Mouse (Mus musculus) midbrain, embryonic 13.5 days (tissue): ENCODE measurements around the gene Lmo7. TPM values are rescaled to one million over a fixed set of nuclear protein-coding genes. Genes with fewer than 3 reads are reported as not detected.

Source experiments
- ATAC-seq: fragments of 200-750 bp; cut with Nextera tagmentation; 2 replicates; pipeline ENCODE4 v1.8.0; 2017; ENCODE audit warnings: mild to moderate bottlenecking, moderate TSS enrichment, moderate library complexity
- H3K27ac ChIP-seq: fragments of 300-500 bp; sonication (generic); 2 replicates; pipeline ENCODE4 v1.5.1; 2015; ENCODE audit warnings: inconsistent platforms, mild to moderate bottlenecking, moderate library complexity
- H3K27me3 ChIP-seq: fragments of 300-500 bp; sonication (generic); 2 replicates; pipeline ENCODE4 v1.6.1; 2015; ENCODE audit warnings: mild to moderate bottlenecking, inconsistent platforms
- H3K36me3 ChIP-seq: fragments of 300-500 bp; sonication (generic); 2 replicates; pipeline ENCODE4 v1.6.1; 2015; ENCODE audit warnings: mild to moderate bottlenecking, inconsistent platforms
- H3K4me1 ChIP-seq: fragments of 300-500 bp; sonication (generic); replicated peaks from 2 replicates; pipeline ENCODE4 v1.6.1; 2015; ENCODE audit warnings: inconsistent platforms
- H3K4me2 ChIP-seq: fragments of 300-500 bp; sonication (generic); replicated peaks from 2 replicates; pipeline ENCODE4 v1.6.1; 2015; ENCODE audit warnings: moderate library complexity, mild to moderate bottlenecking, inconsistent platforms
- H3K4me3 ChIP-seq: fragments of 300-500 bp; sonication (generic); replicated peaks from 2 replicates; pipeline ENCODE4 v1.5.1; 2015; ENCODE audit warnings: mild to moderate bottlenecking, inconsistent platforms
- H3K9ac ChIP-seq: fragments of 300-500 bp; sonication (generic); replicated peaks from 2 replicates; pipeline ENCODE4 v1.6.1; 2015; ENCODE audit warnings: mild to moderate bottlenecking, inconsistent platforms
- H3K9me3 ChIP-seq: fragments of 300-500 bp; sonication (generic); 2 replicates; pipeline ENCODE4 v1.6.1; 2016; ENCODE audit warnings: mild to moderate bottlenecking, inconsistent platforms
- WGBS: fragments of 180-500 bp; shearing (Covaris S2); methylation state at CpG from one replicate; pipeline ENCODE4 v1.1.7; 2015; 5-methylcytosine and 5-hydroxymethylcytosine counted together
- polyA plus RNA-seq: library from polyadenylated mRNA; unstranded; fragments of >200 nt; fragmentation: Nextera tagmentation; extraction: Ambion mirVana; gene quantifications from 2 replicates; pipeline ENCODE4 v1.2.1, GENCODE M21; 2015

Gene Lmo7
- polyA plus RNA-seq, 1 experiment from 2014 or later, result 1.1 TPM

DNA sequence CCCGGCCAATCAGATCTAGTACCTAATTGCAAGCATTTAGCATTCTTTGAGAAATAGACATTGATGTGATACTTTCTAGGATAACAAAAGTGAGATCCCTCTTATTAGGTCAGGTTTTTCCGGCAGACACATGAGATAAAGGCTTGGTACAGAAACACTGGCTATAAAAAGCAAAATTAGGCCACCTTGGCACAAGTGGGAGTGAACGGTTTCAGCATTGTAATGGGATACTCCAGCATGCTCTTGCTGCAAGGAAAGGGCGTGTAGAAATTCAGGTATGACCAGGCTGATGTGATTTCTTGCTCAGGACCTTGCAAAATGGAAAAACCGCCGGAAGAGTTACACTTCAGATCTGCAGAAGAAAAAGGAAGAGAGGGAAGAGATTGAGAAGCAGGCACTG is 168.5 kb downstream of the Lmo7 start:
- H3K9me3 ChIP-seq, result no peaks in the 10 kb centered on the region
- no peak for ATAC-seq
- H3K4me1 ChIP-seq, result no peaks in the 10 kb centered on the region
- H3K4me3 ChIP-seq, result no peak overlapping the region
- H3K27me3 ChIP-seq, result no peaks in the 10 kb centered on the region
- H3K36me3 ChIP-seq, result no peaks in the 10 kb centered on the region
- no peak overlapping the region for H3K27ac ChIP-seq
- no peak overlapping the region for H3K9ac ChIP-seq
- H3K4me2 ChIP-seq, result no peak overlapping the region
- 93% methylated on average over 6 of the region's 6 CpGs for WGBS

DNA sequence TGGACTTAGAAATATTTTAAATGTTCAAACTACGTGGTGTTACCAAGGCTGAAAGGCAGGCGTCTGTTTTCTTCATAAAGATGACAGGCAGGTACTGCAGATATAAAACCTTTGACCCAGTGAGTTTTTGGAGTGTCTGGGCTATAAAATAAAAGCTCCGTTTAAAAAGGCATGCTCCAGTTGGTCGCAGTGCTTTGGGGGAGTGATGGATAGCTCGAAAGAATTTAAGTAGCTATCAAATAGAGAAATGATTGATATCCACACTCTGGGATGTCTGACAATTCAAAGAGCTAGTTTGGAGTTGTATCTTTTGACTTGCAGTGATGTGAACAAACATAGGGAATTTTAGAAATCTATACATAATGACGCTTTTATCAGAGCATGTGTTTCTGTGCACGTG is 171.7 kb downstream of the Lmo7 start:
- Histone ChIP-seq H3K9ac (no peak overlapping the region), H3K9me3 (no peaks in the 10 kb centered on the region), H3K4me1 (no peaks in the 10 kb centered on the region), H3K4me3 (no peak overlapping the region), H3K4me2 (no peak overlapping the region), H3K36me3 (no peaks in the 10 kb centered on the region), H3K27me3 (no peaks in the 10 kb centered on the region), H3K27ac (no peak overlapping the region)
- ATAC-seq, result no peak
- 88% methylated on average over 7 of the region's 7 CpGs for WGBS

DNA sequence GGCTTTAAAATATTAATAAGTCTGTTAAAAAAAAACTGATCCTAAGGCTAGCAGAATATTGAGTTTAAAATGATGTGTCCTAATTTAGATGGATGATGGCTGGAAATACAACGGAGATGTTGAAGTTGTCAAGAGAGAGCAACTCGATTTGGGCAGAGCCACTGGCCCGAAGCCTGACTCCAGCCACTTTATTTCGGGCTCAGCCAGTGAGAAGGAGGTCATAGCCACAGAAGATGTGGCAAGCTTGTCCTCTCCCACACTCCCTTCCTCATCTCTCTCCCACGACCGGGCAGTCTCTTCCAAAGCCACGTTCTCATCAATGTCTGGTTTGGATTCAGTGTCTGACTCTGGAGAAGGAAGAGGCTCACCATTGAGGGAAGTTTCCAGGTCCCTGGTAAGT is 172.2 kb downstream of the Lmo7 start:
- Histone ChIP-seq H3K36me3 (no peaks in the 10 kb centered on the region), H3K4me3 (no peak overlapping the region), H3K27me3 (no peaks in the 10 kb centered on the region), H3K4me1 (no peaks in the 10 kb centered on the region), H3K27ac (no peak overlapping the region), H3K4me2 (no peak overlapping the region), H3K9me3 (no peaks in the 10 kb centered on the region), H3K9ac (no peak overlapping the region)
- ATAC-seq, result no peak
- WGBS, result 94% methylated on average over 7 of the region's 7 CpGs

DNA sequence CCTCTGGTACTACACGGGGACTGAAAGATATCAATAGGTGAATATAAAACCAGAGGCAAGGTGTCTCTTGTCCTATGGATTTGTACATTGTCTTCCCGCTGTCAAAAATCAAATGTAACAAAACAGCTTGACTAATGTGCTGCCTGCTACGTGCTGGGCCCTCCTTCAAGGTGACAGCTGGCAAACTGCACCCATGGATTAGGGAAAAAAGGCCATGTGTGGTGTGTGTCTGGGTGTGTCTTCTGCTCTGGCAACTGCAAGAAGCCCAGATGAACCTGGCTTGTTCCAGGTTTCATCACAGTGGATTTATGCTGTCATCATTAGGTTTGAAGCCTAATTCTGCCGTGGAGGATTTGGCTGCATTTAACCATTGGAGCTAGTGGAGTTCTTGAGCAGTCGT is 174.0 kb downstream of the Lmo7 start:
- Histone ChIP-seq H3K4me2 (no peak overlapping the region), H3K36me3 (no peaks in the 10 kb centered on the region), H3K4me3 (no peak overlapping the region), H3K4me1 (no peaks in the 10 kb centered on the region), H3K27ac (no peak overlapping the region), H3K9ac (no peak overlapping the region), H3K9me3 (no peaks in the 10 kb centered on the region), H3K27me3 (no peaks in the 10 kb centered on the region)
- WGBS, result 81% methylated on average over 5 of the region's 5 CpGs
- ATAC-seq, result no peak

DNA sequence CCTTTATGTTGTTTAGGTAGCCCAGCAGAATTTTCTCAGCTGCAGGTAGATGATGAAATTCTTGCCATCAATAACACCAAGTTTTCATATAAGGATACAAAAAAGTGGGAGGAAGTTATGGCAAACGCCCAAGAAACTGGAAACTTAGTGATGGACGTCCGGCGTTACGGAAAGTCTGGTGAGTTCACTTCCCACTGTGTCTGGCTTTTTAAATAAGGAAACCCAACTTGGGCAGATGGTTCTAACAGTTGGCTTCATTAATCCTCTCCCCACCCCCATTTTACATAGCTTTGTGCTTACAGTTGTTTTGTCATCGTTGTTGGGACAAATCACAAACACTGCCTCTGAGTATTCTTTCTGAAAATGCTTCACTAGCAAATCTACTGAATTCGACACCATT is 182.2 kb downstream of the Lmo7 start:
- H3K9me3 ChIP-seq, result no peaks in the 10 kb centered on the region
- no peaks in the 10 kb centered on the region for H3K27me3 ChIP-seq
- ATAC-seq, result no peak
- WGBS, result 89% methylated on average over 7 of the region's 7 CpGs
- H3K4me2 ChIP-seq, result no peak overlapping the region
- H3K27ac ChIP-seq, result no peak overlapping the region
- H3K4me3 ChIP-seq, result no peak overlapping the region
- H3K36me3 ChIP-seq, result no peaks in the 10 kb centered on the region
- H3K4me1 ChIP-seq, result no peaks in the 10 kb centered on the region
- H3K9ac ChIP-seq, result no peak overlapping the region

DNA sequence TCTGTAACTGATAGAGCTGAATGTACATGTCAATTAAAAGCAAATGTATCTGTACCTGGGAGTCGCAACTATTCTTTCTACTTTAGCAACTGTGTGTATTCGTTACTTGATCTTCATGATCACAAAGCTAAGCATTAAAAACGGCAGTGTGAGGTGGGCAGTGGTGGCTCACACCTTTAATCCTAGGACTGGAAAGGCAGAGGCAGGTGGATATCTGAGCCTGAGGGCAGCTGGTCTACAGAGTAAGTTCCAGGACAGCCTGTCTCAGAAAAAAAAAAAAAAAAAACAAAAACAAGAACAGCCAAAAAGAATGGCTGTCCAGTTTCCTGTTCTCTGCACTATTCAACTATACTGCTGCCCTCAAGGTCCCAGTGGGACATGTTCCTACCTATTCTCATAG is 182.6 kb downstream of the Lmo7 start:
- Histone ChIP-seq H3K4me3 (no peak overlapping the region), H3K9me3 (no peaks in the 10 kb centered on the region), H3K27me3 (no peaks in the 10 kb centered on the region), H3K4me2 (no peak overlapping the region), H3K36me3 (no peaks in the 10 kb centered on the region), H3K9ac (no peak overlapping the region), H3K27ac (no peak overlapping the region), H3K4me1 (no peaks in the 10 kb centered on the region)
- ATAC-seq, result no peak
- WGBS, result 90% methylated on average over 3 of the region's 3 CpGs

DNA sequence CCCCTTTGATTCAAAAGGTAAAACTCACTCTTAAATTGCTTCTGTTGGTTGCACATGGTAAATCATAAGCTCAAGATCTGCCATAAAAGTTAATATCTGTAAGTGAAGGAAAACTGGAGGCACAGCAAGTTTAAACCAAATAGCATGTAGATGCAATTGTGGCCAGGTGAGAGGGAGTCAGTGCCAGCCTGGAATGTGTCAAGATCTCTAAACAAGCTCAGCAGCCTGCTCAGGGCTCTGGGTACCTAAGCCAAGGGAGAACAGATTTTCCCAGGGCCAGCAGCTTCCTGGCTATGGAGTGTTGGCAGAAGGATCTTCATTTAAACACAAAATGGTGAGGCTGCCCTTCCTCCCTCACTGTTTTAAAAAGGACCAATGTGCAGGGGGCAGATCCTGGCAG is 184.6 kb downstream of the Lmo7 start:
- Histone ChIP-seq H3K36me3 (no peaks in the 10 kb centered on the region), H3K27me3 (no peaks in the 10 kb centered on the region), H3K27ac (no peak overlapping the region), H3K9me3 (no peaks in the 10 kb centered on the region), H3K4me3 (no peak overlapping the region), H3K9ac (no peak overlapping the region), H3K4me2 (no peak overlapping the region), H3K4me1 (no peaks in the 10 kb centered on the region)
- no peak for ATAC-seq

DNA sequence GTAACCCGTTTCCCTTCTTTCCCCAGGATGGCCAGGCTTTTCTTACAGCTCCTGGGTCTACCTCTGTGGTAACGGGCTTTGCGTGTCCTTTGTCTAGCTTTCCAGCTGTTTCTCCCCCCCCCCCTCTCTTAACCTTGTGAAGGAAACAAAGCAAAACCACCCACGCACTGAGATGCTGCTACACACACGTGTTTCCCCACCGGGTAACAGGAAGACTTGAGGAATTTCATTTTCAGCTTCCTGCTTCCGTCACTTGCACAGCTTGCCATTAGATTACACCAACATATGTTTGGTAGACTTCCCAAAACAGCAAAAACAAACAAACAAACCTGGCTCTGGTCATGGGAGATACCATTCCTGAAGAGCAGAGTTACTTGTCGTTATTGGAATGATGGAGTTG is 186.1 kb downstream of the Lmo7 start:
- Histone ChIP-seq H3K36me3 (no peaks in the 10 kb centered on the region), H3K4me1 (no peaks in the 10 kb centered on the region), H3K27me3 (no peaks in the 10 kb centered on the region), H3K4me2 (no peak overlapping the region), H3K9me3 (no peaks in the 10 kb centered on the region), H3K9ac (no peak overlapping the region), H3K27ac (no peak overlapping the region), H3K4me3 (no peak overlapping the region)
- 82% methylated on average over 8 of the region's 8 CpGs for WGBS
- ATAC-seq, result no peak

DNA sequence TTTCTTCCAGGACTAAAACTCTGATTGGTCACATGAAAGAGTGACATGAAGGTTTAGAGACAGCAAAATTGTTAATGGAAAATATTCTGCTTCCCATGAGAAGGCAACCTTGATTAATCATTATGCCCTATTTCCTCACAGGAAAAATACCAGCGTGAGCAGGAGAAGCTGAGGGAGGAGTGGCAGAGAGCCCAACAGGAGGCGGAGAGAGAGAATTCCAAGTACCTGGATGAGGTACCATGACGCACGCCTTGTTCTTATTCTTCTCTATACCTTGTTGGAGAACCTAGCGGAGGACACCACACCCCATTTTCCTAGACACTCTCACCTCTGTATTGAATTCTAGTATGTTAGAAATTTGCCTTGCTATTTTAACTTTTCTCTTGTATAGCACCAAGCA is 188.7 kb downstream of the Lmo7 start:
- H3K4me1 ChIP-seq, result no peaks in the 10 kb centered on the region
- H3K4me2 ChIP-seq, result no peak overlapping the region
- no peak overlapping the region for H3K4me3 ChIP-seq
- no peaks in the 10 kb centered on the region for H3K27me3 ChIP-seq
- no peaks in the 10 kb centered on the region for H3K36me3 ChIP-seq
- WGBS, result 93% methylated on average over 5 of the region's 5 CpGs
- H3K9me3 ChIP-seq, result no peaks in the 10 kb centered on the region
- no peak for ATAC-seq
- no peak overlapping the region for H3K27ac ChIP-seq
- H3K9ac ChIP-seq, result no peak overlapping the region

DNA sequence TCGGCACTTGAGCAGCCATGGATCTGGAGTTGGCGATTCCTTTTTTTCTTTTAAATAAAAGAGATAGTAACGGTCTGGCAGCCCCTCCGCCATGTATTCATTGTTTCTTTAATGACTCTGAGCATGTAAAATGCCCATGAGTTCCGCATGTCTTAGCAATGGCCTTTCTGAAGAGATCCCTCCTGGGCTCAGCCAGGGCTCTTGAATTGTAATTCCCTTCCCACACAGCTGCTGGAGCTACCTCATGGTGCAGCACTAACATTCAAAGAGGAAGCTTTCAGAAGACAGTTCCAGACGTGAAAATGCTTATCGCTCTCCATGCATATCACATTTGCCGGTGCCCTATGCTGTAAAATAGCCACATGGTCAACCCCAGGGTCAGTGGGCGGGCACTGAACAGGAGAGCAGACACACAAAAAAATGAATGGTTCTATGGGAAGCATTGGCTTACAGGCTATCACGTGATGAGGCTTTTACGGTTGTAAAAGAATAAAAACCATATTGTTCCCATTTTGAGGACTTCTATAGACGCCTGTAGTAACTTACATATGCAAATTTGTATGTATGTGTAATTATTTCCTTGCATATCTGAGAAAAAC is 198.0 kb downstream of the Lmo7 start:
- H3K4me2 ChIP-seq, result no peak overlapping the region
- 58% methylated on average over 12 of the region's 12 CpGs for WGBS
- no peak overlapping the region for H3K4me3 ChIP-seq
- no peak overlapping the region for H3K9ac ChIP-seq
- no peaks in the 10 kb centered on the region for H3K36me3 ChIP-seq
- no peak overlapping the region for H3K27ac ChIP-seq
- H3K9me3 ChIP-seq, result no peaks in the 10 kb centered on the region
- ATAC-seq, result 0 out of 2 replicates have a peak, but pooled peaks have one; percentile 45
- H3K27me3 ChIP-seq, result no peaks in the 10 kb centered on the region
- H3K4me1 ChIP-seq, result peaks cover 5% of the 10 kb centered on the region

DNA sequence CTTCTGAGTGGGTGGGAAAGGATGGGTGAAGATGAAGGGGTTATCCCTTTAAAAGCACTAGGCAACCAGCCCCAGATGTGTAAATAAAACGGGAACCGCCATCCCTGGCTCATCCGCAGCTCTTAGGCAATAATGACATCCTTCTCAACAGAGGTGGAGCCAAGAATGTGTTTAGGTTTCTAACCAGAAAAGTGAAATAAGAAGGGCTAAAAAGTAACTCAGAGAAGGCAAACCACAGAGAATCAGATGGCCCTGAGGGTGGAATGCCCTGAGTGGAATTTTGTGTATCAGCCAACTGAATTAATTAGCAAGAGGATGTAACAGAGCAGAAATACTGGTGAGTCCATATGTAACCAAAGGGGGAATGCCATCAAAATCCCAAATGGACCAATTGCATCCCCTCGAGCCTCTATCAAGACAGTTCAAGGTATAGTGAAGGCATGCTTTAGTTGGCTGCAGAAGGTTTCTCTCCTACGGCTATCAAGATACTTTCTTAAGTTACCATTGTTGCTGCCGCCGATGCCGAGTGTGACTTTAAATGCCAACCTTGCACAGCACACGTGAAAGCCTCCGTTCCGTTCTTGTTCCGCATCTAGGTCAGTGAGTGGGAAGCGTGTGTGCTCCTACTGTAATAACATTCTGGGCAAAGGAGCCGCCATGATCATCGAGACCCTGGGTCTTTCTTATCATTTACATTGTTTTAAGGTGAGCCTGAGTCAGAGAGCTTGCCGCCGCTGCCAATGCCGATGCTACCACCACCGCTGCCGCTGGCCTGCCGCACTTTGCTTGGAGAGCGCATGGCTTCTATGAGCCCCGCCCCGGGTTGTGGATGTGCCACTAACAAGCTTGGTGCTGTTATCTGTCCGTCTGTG is 201.1 kb downstream of the Lmo7 start:
- no peak for ATAC-seq
- 96% methylated on average over 25 of the region's 25 CpGs for WGBS
- Histone ChIP-seq H3K9me3 (no peaks in the 10 kb centered on the region), H3K4me3 (no peak overlapping the region), H3K4me2 (no peak overlapping the region), H3K4me1 (peaks cover 5% of the 10 kb centered on the region), H3K27ac (no peak overlapping the region), H3K9ac (no peak overlapping the region), H3K36me3 (no peaks in the 10 kb centered on the region), H3K27me3 (no peaks in the 10 kb centered on the region)

DNA sequence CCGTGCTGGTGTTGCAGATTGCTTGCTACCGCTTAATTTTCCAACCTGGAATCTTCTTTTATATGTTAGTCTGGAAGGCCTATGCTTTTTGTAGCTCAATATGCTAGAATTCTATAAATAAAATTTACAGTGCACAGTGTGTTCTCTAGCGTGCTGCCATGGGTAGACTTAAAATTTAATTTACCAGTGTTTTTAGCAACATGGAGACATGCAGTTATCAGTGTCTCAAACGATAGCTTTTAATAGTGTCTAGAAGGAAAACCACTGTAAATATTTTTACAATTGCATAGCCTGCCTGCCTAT is 201.6 kb downstream of the Lmo7 start:
- H3K9me3 ChIP-seq, result no peaks in the 10 kb centered on the region
- H3K4me3 ChIP-seq, result no peak overlapping the region
- H3K4me1 ChIP-seq, result peaks cover 5% of the 10 kb centered on the region
- H3K4me2 ChIP-seq, result no peak overlapping the region
- H3K27me3 ChIP-seq, result no peaks in the 10 kb centered on the region
- H3K9ac ChIP-seq, result no peak overlapping the region
- H3K27ac ChIP-seq, result no peak overlapping the region
- no peak for ATAC-seq
- no peaks in the 10 kb centered on the region for H3K36me3 ChIP-seq
- 95% methylated on average over 4 of the region's 4 CpGs for WGBS

DNA sequence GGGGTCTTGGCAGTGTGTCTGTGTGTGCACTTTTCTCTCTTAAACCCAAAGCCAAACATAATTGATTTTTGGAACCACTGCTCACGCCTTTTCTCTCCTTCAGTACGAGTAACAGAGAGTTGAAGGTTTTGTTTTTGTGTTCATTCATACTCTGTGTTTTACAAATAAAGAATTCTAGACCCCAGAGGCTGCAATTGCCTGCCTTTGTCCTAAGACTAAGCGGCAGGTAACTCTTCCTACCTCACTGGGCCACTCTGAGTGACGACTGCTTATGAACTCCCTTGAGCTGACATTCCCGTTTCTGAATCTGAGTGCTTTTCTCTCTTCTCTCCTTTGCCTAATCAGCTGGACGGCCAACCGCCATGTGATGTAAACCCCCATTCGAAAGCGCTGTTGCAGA is 203.8 kb downstream of the Lmo7 start:
- no peak overlapping the region for H3K4me2 ChIP-seq
- WGBS, result 80% methylated on average over 9 of the region's 9 CpGs
- no peak overlapping the region for H3K4me3 ChIP-seq
- H3K27me3 ChIP-seq, result no peaks in the 10 kb centered on the region
- no peak overlapping the region for H3K9ac ChIP-seq
- no peak for ATAC-seq
- no peak overlapping the region for H3K27ac ChIP-seq
- H3K36me3 ChIP-seq, result no peaks in the 10 kb centered on the region
- no peaks in the 10 kb centered on the region for H3K9me3 ChIP-seq
- H3K4me1 ChIP-seq, result no peaks in the 10 kb centered on the region
